Mouse (Mus musculus) naive thymus-derived CD4-positive, alpha-beta T cell, adult 2 months (primary cell): ENCODE measurements around the gene Get4.

ENCODE experiments used
- DNase-seq: peaks from one replicate; pipeline ENCODE4 v3.0.0-alpha.2; 2011; ENCODE audit warnings: low read depth

The Get4 gene

GRCm38 (mm10) chr5:139317751-139318504, 65.8 kb downstream of the Get4 start:
- DNase-seq: no peak
